Mouse (Mus musculus) adrenal gland, postnatal 0 days (tissue): ENCODE data around the gene Grasp. TPM values are rescaled to one million over a fixed set of nuclear protein-coding genes. Genes with fewer than 3 reads are reported as not detected.

ENCODE experiments used
- microRNA-seq: library from miRNA; unstranded; fragments of <30 nt; microRNA quantifications from one replicate; pipeline ENCODE4, GENCODE M21; 2016; ENCODE audit warnings: borderline replicate concordance; ENCODE audit not compliant: insufficient number of aligned reads
- polyA plus RNA-seq: library from polyadenylated mRNA; unstranded; fragments of >200 nt; fragmentation: Nextera tagmentation; extraction: Ambion mirVana; gene quantifications from 2 replicates; pipeline ENCODE4 v1.2.1, GENCODE M21; 2015

The Grasp gene
- 8.4 and 9.1 TPM in 2 replicates for polyA plus RNA-seq

GRCm38 (mm10) chr15:101224006-101224906, at the start of gene Grasp:
Gene Grasp, plus strand, starts transcription at chr15:101224188.

GRCm38 (mm10) chr15:101253886-101254795, 30.2 kb downstream of the Grasp start, which contains the start of gene Nr4a1:
Gene Nr4a1, plus strand, starts transcription at chr15:101254269.

Small RNAs within 50 kb of the gene (microRNA-seq; reads per million reads assigned to microRNA genes)
- gene Mir6962 = not detected

Other genes starting within 250 kb of the Grasp start
- 0.17 TPM in 1 of 2 replicates, not detected in the other for gene Gm47841, start 176.8 kb upstream of the Grasp start, polyA plus RNA-seq
- gene Fignl2, start 145.6 kb upstream of the Grasp start, polyA plus RNA-seq = 0.20 and 0.39 TPM in 2 replicates
- gene Ankrd33, start 108.4 kb upstream of the Grasp start, polyA plus RNA-seq = 0.12 TPM in 1 of 2 replicates, not detected in the other
- gene Acvrl1, start 95.7 kb upstream of the Grasp start, polyA plus RNA-seq = 12.3 and 14.4 TPM in 2 replicates
- gene Acvr1b, start 50.1 kb upstream of the Grasp start, polyA plus RNA-seq = 3.5 and 3.7 TPM in 2 replicates
- gene Nr4a1, start 30.1 kb downstream of the Grasp start, polyA plus RNA-seq = 15.7 and 19.6 TPM in 2 replicates
- gene Atg101, start 60.1 kb downstream of the Grasp start, polyA plus RNA-seq = 78.4 and 85.0 TPM in 2 replicates
- gene 6030408B16Rik, start 69.0 kb downstream of the Grasp start, polyA plus RNA-seq = 7.3 and 18.0 TPM in 2 replicates
- gene Krt80, start 146.0 kb downstream of the Grasp start, polyA plus RNA-seq = 0.51 and 0.54 TPM in 2 replicates
- 16.2 and 18.6 TPM in 2 replicates for gene Krt7, start 186.9 kb downstream of the Grasp start, polyA plus RNA-seq
- gene Krt87, start 214.6 kb downstream of the Grasp start, polyA plus RNA-seq = not detected in 2 replicates
- gene Krt88, start 223.6 kb downstream of the Grasp start, polyA plus RNA-seq = not detected in 2 replicates
- gene Krt81, start 239.6 kb downstream of the Grasp start, polyA plus RNA-seq = not detected in 2 replicates
- gene Krt86, start 249.3 kb downstream of the Grasp start, polyA plus RNA-seq = 0.14 TPM in 1 of 2 replicates, not detected in the other